Mouse (Mus musculus): ENCODE data around the gene Gm3238.
"Not testable (repeated sequence)": the region's sequence is repeated elsewhere in the genome, so short reads cannot be mapped to it uniquely, and the experiment has no call there.

Gm3238 gene

GRCm38 (mm10) chr10:77771225-77771624, at the start of gene Gm3238:
Gene Gm3238 (minus strand): TSS chr10:77771325.
- DNase-seq (ENCODE audit: low spot score) = not testable (repeated sequence)

GRCm38 (mm10) chr10:77819203-77819602, 48.1 kb upstream of the Gm3238 start:
- DNase-seq (ENCODE audit: low spot score) = no peak

- no peak for DNase-seq (ENCODE audit: low spot score)
Measured at GRCm38 (mm10) chr10:77818523-77818922, 47.4 kb upstream of the Gm3238 start.

- no peak for DNase-seq (ENCODE audit: low spot score)
Measured at GRCm38 (mm10) chr10:77815514-77815913, 44.4 kb upstream of the Gm3238 start.

GRCm38 (mm10) chr10:77814382-77814781, 43.3 kb upstream of the Gm3238 start, which contains the start of gene Gm2696:
Gene Gm2696 (plus strand): TSS chr10:77814682.
- DNase-seq (ENCODE audit: low spot score) = no peak

DNA sequence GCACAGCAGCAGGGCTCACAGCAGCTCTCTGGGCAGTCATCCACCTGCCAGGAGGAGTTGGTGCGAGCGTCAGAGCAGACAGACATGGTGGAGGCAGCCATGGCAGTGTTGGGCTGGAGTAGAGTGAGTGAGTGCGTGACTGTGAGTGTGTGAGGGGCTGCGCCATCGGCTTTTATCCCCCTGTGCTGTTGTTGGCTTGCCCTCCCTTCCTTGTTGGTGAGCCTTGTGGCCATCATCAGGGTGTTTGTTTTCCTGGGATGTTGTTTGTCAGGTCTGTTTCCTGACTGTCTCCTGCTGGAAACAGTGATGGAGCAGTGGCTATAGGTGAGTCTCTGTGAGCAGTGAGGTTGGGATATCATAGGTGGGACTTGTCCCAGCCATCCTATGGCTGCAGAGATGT, 40.6 kb upstream of the Gm3238 start, which contains the start of gene Gm9507:
Gene Gm9507 (minus strand): TSS at position 101 of the 400 bp plus-strand sequence.
- no peak for DNase-seq (ENCODE audit: low spot score)

DNA sequence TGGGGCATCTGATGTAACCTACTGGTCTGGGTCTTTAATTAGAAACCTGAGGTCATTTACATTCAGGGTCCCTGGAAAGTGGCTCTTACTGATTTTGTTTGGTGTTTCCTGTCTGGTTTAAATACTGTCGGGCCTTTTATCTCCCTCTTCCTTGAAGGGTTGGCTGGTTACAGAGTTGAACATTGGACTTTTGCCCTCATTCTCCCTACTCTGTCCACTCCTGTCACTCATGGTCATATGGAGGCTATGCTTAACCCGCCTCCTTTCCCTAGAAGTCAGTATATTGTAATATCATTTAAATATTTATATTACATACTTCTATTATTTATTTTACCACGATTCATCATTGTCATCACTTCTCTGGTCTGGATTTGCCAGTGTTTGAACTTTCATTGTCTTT, 33.0 kb upstream of the Gm3238 start:
- no peak for DNase-seq (ENCODE audit: low spot score)

DNA sequence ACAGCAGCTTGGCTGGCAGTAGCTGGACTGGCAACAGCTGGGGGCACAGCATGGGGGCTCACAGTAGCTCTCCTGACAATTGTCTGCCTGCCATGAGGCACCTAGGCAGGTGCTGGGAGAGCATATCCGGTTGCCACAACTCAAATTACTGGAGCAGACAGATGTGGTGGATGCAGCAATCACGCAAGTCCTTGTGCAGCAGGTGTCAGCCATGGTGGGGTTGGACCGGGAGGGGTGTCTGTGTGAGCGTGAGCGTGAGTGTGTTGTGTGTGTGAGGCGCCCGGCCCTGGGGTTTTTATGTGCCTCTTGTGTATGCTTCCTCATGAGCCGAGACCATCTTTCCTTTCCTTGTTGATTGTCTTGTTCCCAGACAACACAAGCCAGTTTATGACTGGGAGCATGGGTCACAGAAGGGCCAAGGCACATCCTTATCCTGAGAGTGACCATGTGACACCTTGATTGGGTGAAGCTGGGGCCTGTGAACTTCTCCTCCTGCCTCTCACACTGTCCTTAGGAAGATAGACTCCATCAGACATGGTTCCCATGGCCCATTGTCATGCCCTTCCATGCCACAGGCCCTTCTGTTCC, 27.9 kb upstream of the Gm3238 start, which contains the start of gene Gm19668:
Gene Gm19668 (minus strand): TSS at position 213 of the 588 bp plus-strand sequence.
- no peak for DNase-seq (ENCODE audit: low spot score)

DNA sequence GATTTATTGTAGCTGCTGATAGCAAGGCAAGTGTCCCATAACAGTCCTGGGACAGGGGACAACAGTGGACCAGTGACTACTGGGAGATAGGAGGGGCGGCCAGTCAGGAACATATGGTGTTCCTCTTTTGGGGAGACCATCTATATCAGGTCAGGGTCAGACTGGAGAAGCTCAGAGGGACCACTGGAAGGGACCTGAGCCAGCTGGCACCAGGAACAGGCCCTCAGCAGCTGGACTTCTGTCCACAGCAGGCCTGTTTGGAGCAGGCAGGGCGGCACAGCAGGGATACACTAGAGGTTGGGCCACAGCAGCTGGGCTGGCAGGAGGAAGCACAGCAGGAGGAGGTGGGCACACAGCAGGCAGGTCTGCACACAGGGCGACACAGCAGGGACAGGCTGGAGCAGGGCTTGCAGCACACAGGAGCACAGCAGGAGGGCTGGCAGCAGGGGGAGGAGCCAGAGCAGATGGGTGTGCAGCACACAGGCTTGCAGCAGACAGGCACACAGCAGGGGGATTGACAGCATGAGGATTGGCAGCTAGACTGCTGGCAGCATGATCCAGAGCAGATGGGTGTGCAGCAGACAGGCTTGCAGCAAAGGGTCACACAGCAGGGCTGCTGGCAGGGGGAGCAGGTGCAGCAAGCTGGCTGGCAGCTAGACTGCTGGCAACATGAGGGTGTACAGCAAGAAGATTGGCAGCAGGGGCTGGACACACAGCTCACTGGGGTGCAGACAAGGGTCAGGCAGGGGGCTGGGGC, 27.2 kb upstream of the Gm3238 start:
- DNase-seq (ENCODE audit: low spot score) = not testable (repeated sequence)

DNA sequence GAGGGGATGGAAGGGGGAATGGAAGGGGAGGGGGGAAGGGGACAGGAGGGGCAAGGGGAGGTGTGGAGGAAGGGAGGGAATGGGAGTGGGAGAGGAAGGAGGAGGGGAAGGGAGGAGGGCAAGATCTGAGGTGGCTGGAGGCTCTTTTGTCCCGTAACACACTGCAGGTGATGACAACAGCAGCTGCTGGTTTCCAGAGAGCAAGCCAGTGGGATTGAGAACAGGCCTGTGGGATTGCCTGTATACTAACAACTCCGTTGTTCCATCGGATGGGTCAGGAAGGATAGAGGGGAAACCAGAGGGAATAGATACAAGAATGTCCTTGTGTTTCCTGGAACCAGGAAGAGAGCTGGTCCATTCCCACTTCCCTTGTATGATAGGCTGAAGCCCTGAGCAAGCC, 26.6 kb upstream of the Gm3238 start:
- no peak for DNase-seq (ENCODE audit: low spot score)

GRCm38 (mm10) chr10:77794976-77795375, 23.9 kb upstream of the Gm3238 start, which contains the start of gene Gm9639:
Gene Gm9639 (minus strand): TSS chr10:77795076.
- DNase-seq (ENCODE audit: low spot score) = no peak

GRCm38 (mm10) chr10:77788621-77789020, 17.5 kb upstream of the Gm3238 start:
- no peak for DNase-seq (ENCODE audit: low spot score)

GRCm38 (mm10) chr10:77787876-77788275, 16.8 kb upstream of the Gm3238 start, which contains the start of gene Gm7137:
Gene Gm7137 (minus strand): TSS chr10:77788200.
- DNase-seq (ENCODE audit: low spot score) = not testable (repeated sequence)

DNA sequence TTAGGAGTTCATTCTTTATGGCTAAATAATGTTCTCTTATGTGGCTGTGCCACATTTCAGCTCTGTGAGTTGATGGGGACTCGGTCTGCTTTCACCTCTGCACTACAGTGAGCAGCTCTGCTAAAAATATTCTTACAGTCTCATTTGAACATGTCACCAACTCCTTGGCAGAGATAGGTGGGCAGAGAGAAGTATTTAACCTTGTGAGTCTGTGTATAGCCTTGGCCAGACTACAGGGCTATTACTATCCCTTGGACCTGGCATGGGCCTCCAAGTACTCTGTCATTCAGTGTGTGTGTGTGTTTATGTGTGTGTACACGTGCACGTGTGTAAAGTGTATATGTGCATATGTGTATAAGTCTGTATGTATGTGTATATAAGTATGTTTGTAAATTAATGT, 12.3 kb upstream of the Gm3238 start:
- DNase-seq (ENCODE audit: low spot score) = not testable (repeated sequence)

DNA sequence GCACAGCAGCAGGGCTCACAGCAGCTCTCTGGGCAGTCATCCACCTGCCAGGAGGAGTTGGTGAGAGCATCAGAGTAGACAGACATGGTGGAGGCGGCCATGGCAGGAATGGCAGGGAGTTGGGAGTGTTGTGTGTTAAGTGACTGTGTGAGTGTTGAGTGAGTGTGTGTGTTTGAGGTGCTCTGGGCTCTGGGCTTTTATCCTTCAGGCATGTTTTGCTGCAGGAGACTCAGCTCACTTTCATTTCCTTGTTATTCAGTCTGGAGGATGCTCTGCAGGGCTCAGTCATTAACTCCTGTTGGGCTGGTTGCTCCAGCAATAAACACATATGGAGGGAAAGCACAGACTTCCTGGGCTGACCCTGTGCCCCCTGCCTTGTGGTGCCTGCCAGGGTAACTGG, 11.3 kb upstream of the Gm3238 start, which contains the start of gene Gm3250:
Gene Gm3250 (minus strand): TSS at position 101 of the 400 bp plus-strand sequence.
- DNase-seq (ENCODE audit: low spot score) = not testable (repeated sequence)

DNA sequence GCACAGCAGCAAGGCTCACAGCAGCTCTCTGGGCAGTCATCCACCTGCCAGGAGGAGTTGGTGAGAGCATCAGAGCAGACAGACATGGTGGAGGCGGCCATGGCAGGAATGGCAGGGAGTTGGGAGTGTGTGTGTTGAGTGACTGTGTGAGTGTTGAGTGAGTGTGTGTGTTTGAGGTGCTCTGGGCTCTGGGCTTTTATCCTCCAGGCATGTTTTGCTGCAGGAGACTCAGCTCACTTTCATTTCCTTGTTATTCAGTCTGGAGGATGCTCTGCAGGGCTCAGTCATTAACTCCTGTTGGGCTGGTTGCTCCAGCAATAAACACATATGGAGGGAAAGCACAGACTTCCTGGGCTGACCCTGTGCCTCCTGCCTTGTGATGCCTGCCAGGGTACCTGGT, 5.7 kb upstream of the Gm3238 start, which contains the start of gene Gm7138:
Gene Gm7138 (minus strand): TSS at position 101 of the 400 bp plus-strand sequence.
- DNase-seq (ENCODE audit: low spot score) = not testable (repeated sequence)

- DNase-seq (ENCODE audit: low spot score) = not testable (repeated sequence)
Measured at GRCm38 (mm10) chr10:77772142-77772541, 1.0 kb upstream of the Gm3238 start.

- no peak for DNase-seq (ENCODE audit: low spot score)
Measured at GRCm38 (mm10) chr10:77769727-77770126, 1.4 kb downstream of the Gm3238 start.

GRCm38 (mm10) chr10:77759582-77759981, 11.5 kb downstream of the Gm3238 start, which contains the start of gene Gm3233:
Gene Gm3233 (minus strand): TSS chr10:77759682.
- DNase-seq (ENCODE audit: low spot score) = not testable (repeated sequence)

DNA sequence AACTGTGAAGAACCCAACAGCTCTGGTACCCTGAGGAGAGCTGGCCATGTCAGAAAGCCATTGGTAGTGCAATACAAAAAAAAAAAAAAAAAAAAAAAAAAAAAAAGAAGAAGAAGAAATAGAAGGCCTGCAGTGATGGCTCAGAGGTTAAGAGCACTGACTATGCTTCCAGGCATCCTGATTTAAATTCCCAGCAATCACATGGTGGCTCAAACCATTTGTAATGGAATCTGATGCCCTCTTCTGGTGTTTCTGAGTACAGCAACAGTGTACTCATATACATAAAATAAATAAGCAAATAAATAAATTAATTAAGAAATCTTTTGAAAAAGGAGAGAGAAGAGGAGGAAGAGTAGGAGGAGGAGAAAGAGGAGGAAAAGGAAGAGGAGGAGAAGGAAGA, 17.7 kb downstream of the Gm3238 start:
- DNase-seq (ENCODE audit: low spot score) = no peak

DNA sequence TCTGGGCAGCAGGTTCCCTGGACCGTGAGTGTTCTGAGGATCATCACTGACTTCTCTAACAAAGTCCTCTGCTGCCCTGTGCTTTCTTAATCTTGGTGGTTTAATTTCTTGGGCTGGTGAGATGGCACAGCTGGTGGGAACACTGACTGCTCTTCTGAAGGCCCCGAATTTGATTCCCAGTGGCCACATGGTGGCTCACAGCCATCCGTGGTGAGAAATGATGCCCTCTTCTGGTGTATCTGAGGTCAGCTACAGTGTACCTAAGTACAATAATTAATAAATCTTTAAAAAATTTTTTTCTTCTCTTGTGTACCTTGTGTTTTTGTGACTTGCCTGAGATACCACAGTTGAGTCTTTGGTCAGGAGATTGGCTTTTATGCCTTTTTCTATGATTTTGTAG, 18.8 kb downstream of the Gm3238 start:
- not testable (repeated sequence) for DNase-seq (ENCODE audit: low spot score)

DNA sequence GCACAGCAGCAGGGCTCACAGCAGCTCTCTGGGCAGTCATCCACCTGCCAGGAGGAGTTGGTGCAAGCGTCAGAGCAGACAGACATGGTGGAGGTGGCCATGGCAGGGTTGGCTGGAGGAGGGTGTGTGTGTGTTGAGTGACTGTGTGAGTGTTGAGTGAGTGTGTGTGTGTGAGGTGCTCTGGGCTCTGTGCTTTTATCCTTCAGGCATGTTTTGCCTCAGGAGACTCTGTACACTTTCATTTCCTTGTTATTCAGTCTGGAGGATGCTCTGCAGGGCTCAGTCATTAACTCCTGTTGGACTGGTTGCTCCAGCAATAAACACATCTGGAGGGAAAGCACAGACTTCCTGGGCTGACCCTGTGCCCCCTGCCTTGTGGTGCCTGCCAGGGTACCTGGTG, 19.9 kb downstream of the Gm3238 start, which contains the start of gene Gm9736:
Gene Gm9736 (minus strand): TSS at position 101 of the 400 bp plus-strand sequence.
- DNase-seq (ENCODE audit: low spot score) = not testable (repeated sequence)

DNA sequence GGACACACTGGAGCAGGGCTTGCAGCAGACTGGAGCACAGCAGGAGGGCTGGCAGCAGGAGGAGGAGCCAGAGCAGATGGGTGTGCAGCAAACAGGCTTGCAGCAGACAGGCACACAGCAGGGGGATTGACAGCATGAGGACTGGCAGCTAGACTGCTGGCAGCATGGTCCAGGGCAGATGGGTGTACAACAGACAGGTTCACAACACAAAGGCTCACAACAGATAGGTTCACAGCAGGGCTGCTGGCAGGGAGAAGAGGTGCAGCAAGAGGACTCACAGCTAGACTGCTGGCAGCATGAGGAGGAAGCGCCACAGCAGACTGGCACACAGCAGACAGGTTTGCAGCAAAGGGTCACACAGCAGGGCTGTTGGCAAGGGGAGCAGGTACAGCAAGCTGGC, 20.4 kb downstream of the Gm3238 start:
- DNase-seq (ENCODE audit: low spot score) = not testable (repeated sequence)

Measured in ovary, postnatal 14 days (tissue).